In the genomic region with DNA sequence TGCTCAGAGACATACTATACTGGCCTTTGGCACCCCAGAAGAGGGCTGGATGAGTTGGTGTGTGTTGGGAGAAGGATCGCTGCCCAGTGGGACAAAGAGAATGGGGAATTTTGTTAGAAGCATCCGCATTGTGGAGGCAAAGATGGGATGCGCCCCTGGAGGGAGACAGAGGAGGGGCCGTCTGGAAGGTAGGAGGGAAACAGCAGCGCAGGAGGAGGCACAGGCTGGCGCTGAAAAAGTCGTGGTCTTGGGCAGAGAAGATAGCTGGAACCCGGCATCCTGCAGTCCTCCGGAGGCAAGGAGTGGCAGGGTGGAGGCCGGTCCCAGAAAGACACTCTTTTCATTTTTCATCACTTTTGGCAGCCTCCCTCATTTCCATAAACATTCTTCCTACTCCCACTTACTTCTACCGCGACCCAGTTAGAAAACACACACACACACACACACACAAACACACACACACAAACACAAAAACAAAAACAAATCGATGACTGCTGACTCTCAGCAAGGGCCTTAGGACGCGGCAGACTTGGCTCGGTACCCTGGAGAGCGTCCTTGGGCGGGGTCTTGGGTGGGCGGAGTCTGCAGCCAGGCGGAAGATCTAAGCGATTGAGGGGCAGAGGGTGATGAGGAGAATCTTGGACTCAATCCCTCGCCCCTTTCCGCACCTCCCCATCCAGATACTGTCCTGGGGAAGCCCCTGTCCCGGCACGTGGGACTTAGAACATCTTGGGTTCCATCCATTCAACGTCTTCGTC, we compare ENCODE assay signal across 10 mouse cellular contexts. TPM values are rescaled to one million over a fixed set of nuclear protein-coding genes. Genes with fewer than 3 reads are reported as not detected.
DNase-seq lines count a peak whose midpoint lies in the region; ATAC-seq and TF ChIP-seq lines count a peak whose summit lies in the region.
"Had no signal": no experiment of that assay in that cellular context is flagged by ENCODE, and none has a peak within 500 bp of the region (broad histone marks: within the 10 kb centered on the region; RNA-seq: fewer than 3 reads in every experiment).

No protein-coding gene starts in this region.

- no peak for ATAC-seq in embryonic facial prominence, embryonic 12.5 days (ENCODE audit: insufficient number of reproducible peaks, insufficient read depth, low FRiP score, low TSS enrichment)
- ATAC-seq in limb, embryonic 11.5 days (ENCODE audit: insufficient number of reproducible peaks, low FRiP score, low TSS enrichment, low read depth), result no peak
- no peak for ATAC-seq in monocyte, adult 5-6 weeks (replicated peaks; ENCODE audit: insufficient number of reproducible peaks, low FRiP score, low TSS enrichment, poor library complexity, severe bottlenecking)

- TF ChIP-seq CTCF in layer of hippocampus, adult 2 months (conservative IDR thresholded peaks at IDR 0.05), result peak; percentile 49

- peak; percentile 44 for DNase-seq in layer of hippocampus, adult 2 months (ENCODE audit: low spot score in 2 of 2)
- DNase-seq in layer of hippocampus, postnatal 36 days, result no peak
- DNase-seq in ES-CJ7 (ENCODE audit: low read depth, low spot score), result peak; percentile 57
- peak; percentile 68 for DNase-seq in limb, embryonic 11.5 days (ENCODE audit: low spot score)
- no peak for DNase-seq in heart, postnatal 10 days
- DNase-seq in gastrocnemius, postnatal 4 days (ENCODE audit: low spot score in 2 of 2), result no peak
- DNase-seq: liver, embryonic 13.5 days had no signal

- peaks cover 21% of the 10 kb centered on the region for H3K4me1 ChIP-seq in embryonic facial prominence, embryonic 12.5 days
- peaks cover 6% of the 10 kb centered on the region; the same call in 1 of the 2 replicates for H3K4me1 ChIP-seq in limb, embryonic 11.5 days (ENCODE audit: control insufficient read depth, insufficient read depth, low read length)

- no peaks in the 10 kb centered on the region for H3K36me3 ChIP-seq in embryonic facial prominence, embryonic 12.5 days
- H3K36me3 ChIP-seq in limb, embryonic 11.5 days (ENCODE audit: control insufficient read depth, insufficient read depth, low read length), result no peaks in the 10 kb centered on the region
- H3K36me3 ChIP-seq: liver, embryonic 13.5 days had no signal

- intact Hi-C loops in heart, postnatal 10 days (cut with DNase I), result no loop called here

- H3K27me3 ChIP-seq in embryonic facial prominence, embryonic 12.5 days, result peaks cover 20% of the 10 kb centered on the region
- H3K27me3 ChIP-seq in limb, embryonic 11.5 days (ENCODE audit: control insufficient read depth, insufficient read depth, low read length), result no peaks in the 10 kb centered on the region

- WGBS in embryonic facial prominence, embryonic 12.5 days, result 5% methylated on average over 27 of the region's 27 CpGs
- WGBS in limb, embryonic 11.5 days, result 3% methylated on average over 27 of the region's 27 CpGs

- 0 out of 2 replicates have a peak overlapping the region, but pooled peaks have one; percentile 5 for H3K4me2 ChIP-seq in embryonic facial prominence, embryonic 12.5 days (replicated peaks)
- H3K4me2 ChIP-seq in limb, embryonic 11.5 days (ENCODE audit: low read depth, severe bottlenecking), result no peak overlapping the region
- H3K4me2 ChIP-seq: liver, embryonic 13.5 days had no signal

- no peak overlapping the region for H3K9ac ChIP-seq in embryonic facial prominence, embryonic 12.5 days
- no peak overlapping the region for H3K9ac ChIP-seq in limb, embryonic 11.5 days (ENCODE audit: low read length)
- H3K9ac ChIP-seq: liver, embryonic 13.5 days had no signal

- peak overlapping the region; percentile 51; the same call in 1 of the 2 replicates for H3K27ac ChIP-seq in layer of hippocampus, adult 2 months
- no peak overlapping the region for H3K27ac ChIP-seq in embryonic facial prominence, embryonic 12.5 days
- no peak overlapping the region for H3K27ac ChIP-seq in limb, embryonic 11.5 days (replicated peaks; ENCODE audit: low read depth, low read length)
- H3K27ac ChIP-seq: liver, embryonic 13.5 days had no signal

- no peaks in the 10 kb centered on the region for H3K9me3 ChIP-seq in embryonic facial prominence, embryonic 12.5 days
- H3K9me3 ChIP-seq in limb, embryonic 11.5 days (ENCODE audit: control insufficient read depth, low read length), result no peaks in the 10 kb centered on the region
- H3K9me3 ChIP-seq: liver, embryonic 13.5 days had no signal

- no peak overlapping the region for H3K4me3 ChIP-seq in layer of hippocampus, adult 2 months
- no peak overlapping the region for H3K4me3 ChIP-seq in embryonic facial prominence, embryonic 12.5 days
- H3K4me3 ChIP-seq in limb, embryonic 11.5 days (ENCODE audit: low read depth, low read length), result no peak overlapping the region
- H3K4me3 ChIP-seq: liver, embryonic 13.5 days had no signal

RNA-seq across cellular contexts. Expression of a gene that starts 2.3 kb away (rescaled TPM):
- 100 to 1,000 TPM; 300 to 318 TPM for total RNA-seq in layer of hippocampus, adult 2 months (2021)
- 100 to 1,000 TPM; 300 to 301 TPM for total RNA-seq in layer of hippocampus, postnatal 36 days (2021)
- polyA plus RNA-seq in embryonic facial prominence, embryonic 12.5 days (2016; fragmentation: Nextera tagmentation; extraction: Ambion mirVana), result 20.4 and 21.3 TPM in 2 replicates
- polyA plus RNA-seq in limb, embryonic 11.5 days (2014; fragmentation: Nextera tagmentation; extraction: Ambion mirVana), result 6.9 TPM in 2 replicates
- 10 to 100 TPM; 65.2 to 70.1 TPM for total RNA-seq in heart, postnatal 10 days (2021)
- total RNA-seq in monocyte, adult 5-6 weeks (2017), result 13.4 to 111 TPM (median 54.4 TPM) in 3 replicates
- total RNA-seq in gastrocnemius, postnatal 4 days (2021), result 10 to 100 TPM; 60.7 to 61.2 TPM

RNA-seq across cellular contexts. Expression of a gene that starts 8.5 kb away (rescaled TPM):
- 1 to 10 TPM in 1 of 2 experiments, not detected in 1; 2.4 TPM for total RNA-seq in layer of hippocampus, adult 2 months (2021)
- 1 to 10 TPM in 1 of 2 experiments, not detected in 1; 3.0 TPM for total RNA-seq in layer of hippocampus, postnatal 36 days (2021)
- polyA plus RNA-seq in embryonic facial prominence, embryonic 12.5 days (2016; fragmentation: Nextera tagmentation; extraction: Ambion mirVana), result not detected in 2 replicates
- polyA plus RNA-seq in limb, embryonic 11.5 days (2014; fragmentation: Nextera tagmentation; extraction: Ambion mirVana), result 0.21 TPM in 1 of 2 replicates, not detected in the other
- total RNA-seq in heart, postnatal 10 days (2021), result not detected
- total RNA-seq in monocyte, adult 5-6 weeks (2017), result 8.9 to 28.8 TPM (median 12.5 TPM) in 3 replicates
- total RNA-seq in gastrocnemius, postnatal 4 days (2021), result not detected
- total RNA-seq: heart, postnatal 14 days had no signal

Comparison
In these comparisons a context has a peak if more than half of its experiments do, and no peak if none do; other contexts are left out.
1. DNase-seq: peak in layer of hippocampus, adult 2 months (2 of 2), ES-CJ7 (single experiment) and limb, embryonic 11.5 days (single experiment); none in layer of hippocampus, postnatal 36 days (0 of 2), heart, postnatal 10 days (0 of 2) and gastrocnemius, postnatal 4 days (0 of 2).